Mouse (Mus musculus): ENCODE results near the gene Dlg4.

Gene Dlg4

DNA sequence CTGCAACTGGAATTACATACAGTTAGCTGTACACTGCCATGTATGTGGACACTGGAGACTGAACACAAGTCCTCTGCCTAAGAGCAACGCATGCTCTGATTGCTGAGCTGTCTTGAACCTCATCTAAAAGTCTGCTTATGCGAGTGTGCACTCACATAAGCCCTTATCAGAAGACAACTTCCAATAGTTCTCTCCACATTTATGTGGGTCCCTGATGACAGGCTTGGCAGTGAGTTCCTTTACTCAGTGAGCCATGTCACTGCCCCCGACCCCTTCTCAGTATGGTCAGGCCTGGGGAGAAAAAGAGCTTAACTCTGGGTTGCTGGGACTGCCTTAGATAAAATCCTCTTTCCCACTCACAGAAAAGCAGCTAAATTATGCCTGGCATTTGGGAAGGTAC, at the start of gene Dlg4:
Gene Dlg4, plus strand, starts transcription at position 274 of the 400 bp plus-strand sequence.
- no peak for DNase-seq (ENCODE audit: low spot score)

- DNase-seq (ENCODE audit: low spot score) = no peak
These were observed 47.9 kb upstream of the Dlg4 start for GRCm38 (mm10) chr11:69968793-69969192.

DNA sequence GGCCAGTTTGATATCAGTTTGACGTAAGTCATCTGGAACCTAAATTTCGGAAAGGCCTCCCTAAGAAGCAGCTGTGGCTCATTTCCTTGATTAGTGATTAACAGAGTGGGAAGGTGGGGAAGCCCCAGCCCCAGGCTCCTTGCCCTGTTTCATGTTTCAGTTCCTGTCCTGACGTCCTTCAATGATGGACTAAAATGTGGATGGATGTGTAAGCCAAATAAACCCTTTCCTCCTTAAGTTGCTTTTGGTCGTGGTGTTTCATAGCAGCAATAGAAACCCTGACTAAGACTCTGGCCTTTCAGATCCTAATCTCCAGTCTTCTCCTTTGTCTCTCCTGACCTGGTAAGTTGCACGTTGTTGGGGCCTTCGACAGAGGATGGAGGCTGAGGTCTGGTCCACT, 46.5 kb upstream of the Dlg4 start:
- no peak for DNase-seq (ENCODE audit: low spot score)

DNA sequence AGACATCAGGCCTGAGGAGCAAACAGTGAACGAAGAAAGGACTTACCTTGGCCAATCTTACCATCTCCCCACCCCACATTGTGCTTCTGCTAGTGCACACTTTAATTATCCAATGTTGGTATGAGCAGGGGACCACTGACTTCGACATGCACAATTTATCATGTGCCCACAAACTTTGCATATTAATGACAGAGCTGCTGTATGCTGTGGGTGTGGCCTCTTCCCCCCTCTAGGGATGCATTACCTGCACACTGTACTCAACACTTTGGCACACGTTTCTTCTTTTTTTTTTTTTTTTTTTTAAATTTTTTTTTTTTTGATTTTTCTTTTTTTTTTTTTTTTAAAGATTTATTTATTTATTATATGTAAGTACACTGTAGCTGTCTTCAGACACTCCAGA, 46.0 kb upstream of the Dlg4 start:
- DNase-seq (ENCODE audit: low spot score) = no peak

DNA sequence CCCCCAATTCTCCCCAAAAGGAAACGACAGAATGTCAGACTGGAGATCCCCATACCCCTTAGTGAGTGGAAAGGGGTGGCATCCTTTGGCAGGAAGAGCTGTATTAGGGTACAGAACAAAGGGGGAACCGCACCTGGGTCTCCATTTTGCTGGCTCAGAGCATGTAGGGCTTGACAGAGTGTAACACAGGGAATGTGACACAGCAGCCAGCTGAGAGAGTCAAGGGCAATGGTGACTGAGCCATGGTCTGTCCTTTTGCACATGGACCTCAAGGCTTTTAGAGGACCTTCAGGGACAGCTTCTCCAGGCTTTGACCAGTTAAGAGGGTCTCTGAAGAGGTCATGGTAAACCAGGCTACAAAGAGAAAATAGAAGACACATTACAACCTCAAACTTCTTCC, 41.8 kb upstream of the Dlg4 start:
- DNase-seq (ENCODE audit: low spot score) = no peak

GRCm38 (mm10) chr11:69976271-69976670, 40.5 kb upstream of the Dlg4 start:
- DNase-seq (ENCODE audit: low spot score) = no peak

DNA sequence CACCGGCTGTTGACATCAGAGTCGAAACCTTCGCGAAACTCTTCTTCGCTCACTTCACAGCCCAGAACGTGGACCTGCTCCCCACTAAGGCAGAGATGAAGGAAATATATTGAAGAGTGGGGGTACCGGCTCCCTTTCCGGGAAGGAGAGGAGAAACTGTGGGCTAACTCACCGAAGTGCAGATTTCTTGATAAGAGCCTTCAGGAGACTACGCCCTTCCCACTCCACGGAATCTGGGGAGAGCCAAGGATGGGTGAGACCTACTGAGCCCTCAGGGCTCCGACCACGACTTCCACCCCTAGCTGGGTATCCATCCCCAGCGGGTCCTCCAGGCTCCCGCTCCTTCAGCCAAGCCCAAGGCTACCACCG, 36.9 kb upstream of the Dlg4 start:
- no peak for DNase-seq (ENCODE audit: low spot score)

DNA sequence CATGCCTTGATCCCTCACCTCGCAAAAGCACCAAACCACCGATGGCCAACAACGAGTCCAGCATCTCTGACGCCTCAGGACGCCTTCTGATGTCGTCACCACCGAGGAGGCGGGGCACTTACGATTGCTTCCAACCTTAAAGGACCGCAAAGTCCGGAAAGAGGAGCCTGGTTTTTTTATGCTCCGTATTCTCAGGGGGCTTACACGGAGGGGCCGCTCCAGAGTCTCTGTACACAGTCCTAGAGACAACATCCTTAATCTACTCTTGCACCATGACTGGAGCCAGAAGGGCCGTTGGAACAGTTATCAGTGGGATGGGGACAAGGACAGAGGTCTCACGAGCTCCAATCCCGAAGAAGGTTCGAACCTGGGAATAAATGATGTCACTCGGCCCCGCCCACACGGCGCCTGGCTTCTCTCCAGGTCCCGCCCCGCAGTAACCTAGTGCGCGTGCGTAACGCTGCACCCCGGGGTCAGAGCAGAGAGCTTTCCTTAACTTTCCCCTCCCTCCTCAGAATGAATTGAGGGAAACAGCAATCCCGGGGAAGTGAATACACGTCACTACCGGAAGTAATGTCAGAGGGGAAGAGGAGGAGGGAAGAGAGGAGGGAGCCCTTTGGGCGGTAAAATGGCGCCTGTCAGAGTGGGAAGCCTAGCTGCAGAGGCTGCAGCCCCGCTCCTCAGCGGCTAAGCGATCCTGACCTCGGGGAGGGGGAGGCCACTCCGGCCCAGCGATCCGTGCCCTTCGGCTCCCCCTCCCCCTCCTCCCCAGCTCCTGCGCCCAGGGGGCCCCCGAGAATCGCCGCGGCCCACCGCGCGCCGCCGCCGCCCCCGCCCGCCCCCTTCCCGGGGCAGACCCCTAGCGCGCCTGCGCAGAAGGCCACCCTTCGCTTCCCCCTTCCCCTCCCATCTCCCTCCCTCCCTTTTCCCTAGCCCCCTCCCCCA, 36.3 kb upstream of the Dlg4 start:
- peak; percentile 99 for DNase-seq (ENCODE audit: low spot score)

DNA sequence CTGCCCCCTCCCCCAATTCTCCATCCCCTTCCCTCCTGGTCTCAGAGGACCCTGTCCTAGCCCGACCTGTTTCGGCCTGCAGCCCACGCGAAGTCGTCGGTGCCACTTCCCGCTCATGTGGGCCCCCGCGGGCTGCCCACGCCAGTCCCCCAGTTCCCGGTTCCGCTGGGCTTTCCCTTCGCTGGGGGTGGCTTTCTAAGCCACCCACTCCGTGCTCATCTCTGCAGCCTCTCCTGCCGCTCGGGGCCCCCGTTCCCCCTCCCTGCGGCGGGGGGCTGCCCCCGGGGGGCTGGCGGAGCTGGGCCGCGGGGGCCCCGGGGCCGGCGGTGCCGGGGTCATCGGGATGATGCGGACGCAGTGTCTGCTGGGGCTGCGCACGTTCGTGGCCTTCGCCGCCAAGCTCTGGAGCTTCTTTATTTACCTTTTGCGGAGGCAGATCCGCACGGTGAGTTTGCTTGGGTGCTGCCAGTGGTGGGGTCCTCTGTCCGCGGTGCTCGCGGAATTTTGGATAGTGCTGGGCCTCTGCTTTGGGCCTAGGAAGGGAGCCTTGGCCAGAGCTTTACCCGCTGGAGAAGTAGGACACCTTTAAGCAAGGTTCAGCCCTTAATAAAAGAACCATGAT, 35.5 kb upstream of the Dlg4 start, which contains the start of gene Ctdnep1:
Gene Ctdnep1, plus strand, starts transcription at position 16 of the 622 bp plus-strand sequence.
- no peak for DNase-seq (ENCODE audit: low spot score)

GRCm38 (mm10) chr11:69982225-69982624, 34.5 kb upstream of the Dlg4 start, which contains the start of gene Elp5:
Gene Elp5, minus strand, starts transcription at chr11:69982517.
- DNase-seq (ENCODE audit: low spot score) = no peak

DNA sequence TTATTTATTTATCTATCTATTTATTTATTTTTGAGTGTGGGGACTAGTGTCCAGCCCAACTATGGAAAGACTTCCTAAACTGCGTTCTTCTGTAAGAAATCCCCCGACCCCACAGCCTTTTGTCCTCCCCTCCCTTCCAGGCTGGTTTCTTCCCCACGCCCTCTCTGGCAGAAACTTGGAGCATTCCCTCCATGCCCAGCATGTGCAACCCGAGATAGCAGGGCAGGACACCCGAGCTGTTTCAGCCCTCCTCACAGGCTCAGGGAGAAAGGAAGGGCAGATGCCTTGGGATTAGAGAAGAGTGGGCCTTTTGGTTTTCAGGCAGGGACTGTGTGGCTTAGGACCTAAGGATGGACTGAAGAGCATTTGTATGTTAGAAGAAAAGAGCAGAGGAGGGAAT, 33.9 kb upstream of the Dlg4 start:
- no peak for DNase-seq (ENCODE audit: low spot score)

DNA sequence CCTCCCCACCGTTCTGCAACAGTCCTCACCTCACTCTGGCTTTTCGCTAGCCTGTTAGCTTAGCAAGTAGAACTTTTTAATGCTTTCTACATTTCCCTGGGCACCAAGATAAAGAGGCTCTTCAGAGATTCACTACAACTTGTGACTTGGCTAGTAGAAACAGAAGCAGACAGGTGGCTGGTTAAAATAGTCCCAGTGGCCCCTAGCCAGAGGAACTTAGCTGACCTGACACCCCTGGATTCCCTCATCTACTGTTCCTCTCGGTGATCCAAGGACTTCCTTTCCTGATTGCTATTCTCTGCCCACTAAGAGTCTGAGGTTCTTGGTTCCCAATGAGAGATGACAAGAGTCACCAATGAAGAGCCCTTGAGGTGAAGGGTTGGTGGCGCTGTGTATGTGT, 33.4 kb upstream of the Dlg4 start:
- no peak for DNase-seq (ENCODE audit: low spot score)

DNA sequence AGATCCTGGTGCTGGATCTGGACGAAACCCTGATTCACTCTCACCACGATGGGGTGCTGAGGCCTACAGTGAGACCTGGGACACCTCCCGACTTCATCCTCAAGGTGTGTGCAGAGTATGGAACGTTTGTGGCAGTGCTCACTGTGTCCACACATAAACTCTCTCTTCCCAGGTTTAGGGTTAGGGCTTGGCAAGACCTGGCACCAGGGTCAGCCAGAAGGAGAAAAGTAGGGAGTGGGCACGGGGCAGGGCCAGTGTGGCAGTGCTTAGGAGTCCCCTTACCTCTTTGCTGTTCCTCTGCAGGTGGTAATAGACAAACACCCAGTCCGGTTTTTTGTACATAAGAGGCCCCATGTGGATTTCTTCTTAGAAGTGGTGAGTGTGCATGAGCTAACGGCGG, 32.3 kb upstream of the Dlg4 start:
- DNase-seq (ENCODE audit: low spot score) = no peak

DNA sequence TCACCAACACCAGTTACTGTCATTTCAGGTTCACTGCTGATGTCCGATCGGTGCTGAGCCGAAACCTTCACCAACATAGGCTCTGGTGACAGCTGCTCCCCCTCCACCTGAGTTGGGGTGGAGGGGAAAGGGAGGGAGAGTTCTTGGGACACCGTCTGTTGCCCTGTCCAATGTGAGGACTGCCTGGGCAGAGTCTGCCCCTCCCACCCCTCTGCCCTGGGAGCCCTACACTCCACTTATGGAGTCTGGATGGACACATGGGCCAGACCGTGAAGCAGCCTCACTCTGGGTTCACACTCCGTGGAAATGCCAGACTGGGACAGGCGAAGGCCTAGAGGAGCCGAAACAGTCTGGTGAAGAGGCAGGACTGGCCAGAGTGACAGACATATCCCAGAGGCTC, 26.8 kb upstream of the Dlg4 start:
- DNase-seq (ENCODE audit: low spot score) = no peak

DNA sequence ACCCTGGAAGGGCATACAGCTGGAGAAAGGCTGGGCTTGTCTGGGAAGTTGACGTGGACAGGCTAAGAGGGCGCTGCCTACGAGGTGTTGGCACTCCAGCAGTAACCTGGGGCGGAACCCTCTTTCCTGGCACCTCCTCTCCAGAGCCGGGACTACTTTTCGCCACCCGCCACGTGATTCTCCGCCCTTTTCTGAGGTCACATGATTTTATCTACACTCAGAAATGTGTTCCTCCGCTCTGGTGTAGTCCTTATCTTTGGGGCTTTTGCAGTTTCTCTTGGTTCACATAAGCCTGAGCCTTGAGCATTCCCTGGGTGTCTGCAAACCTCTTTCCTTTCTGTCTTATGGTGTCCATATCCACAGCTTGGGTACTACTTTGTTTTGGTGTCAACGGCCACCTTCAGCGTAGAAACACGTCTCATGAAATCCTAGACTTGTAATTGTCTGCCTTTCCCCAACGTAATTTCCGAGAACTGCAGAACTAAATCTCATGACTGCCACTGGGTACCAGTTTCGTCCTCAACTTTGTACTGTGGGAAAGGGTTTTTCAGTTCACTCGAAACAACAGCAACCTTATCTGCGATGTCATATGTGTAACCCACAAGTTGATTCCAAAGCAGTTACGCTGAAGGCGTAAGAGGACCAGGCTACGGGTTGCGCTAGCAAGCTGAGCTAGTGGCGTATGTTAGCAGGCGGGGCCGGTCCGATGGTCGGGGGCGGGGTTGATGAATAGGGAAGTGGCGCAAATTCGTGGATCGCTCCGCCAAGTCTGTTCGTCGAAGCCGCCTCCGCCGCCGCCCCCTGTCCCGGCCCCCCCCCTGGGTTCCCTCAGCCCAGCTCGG, 25.7 kb upstream of the Dlg4 start, which contains the start of gene Gabarap:
Gene Gabarap, plus strand, starts transcription at position 294 of the 842 bp plus-strand sequence.
- DNase-seq (ENCODE audit: low spot score) = peak; percentile 98

DNA sequence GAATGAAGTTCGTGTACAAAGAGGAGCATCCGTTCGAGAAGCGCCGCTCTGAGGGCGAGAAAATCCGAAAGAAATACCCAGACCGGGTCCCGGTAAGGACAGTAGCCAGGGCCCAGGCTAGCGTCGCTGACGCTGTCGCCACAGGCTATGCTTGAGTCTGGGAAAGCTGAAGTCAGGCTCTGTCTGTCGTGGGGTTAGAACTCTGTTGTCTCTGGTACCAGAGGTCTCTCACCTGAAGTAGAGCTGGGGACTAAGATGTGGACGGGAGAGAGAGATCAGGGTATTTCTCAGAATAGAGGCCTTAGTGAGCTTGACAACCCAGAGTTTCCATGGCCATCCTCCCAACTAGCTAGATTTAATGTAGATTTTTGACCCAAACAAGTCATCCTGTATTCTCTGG, 25.0 kb upstream of the Dlg4 start:
- DNase-seq (ENCODE audit: low spot score) = no peak

DNA sequence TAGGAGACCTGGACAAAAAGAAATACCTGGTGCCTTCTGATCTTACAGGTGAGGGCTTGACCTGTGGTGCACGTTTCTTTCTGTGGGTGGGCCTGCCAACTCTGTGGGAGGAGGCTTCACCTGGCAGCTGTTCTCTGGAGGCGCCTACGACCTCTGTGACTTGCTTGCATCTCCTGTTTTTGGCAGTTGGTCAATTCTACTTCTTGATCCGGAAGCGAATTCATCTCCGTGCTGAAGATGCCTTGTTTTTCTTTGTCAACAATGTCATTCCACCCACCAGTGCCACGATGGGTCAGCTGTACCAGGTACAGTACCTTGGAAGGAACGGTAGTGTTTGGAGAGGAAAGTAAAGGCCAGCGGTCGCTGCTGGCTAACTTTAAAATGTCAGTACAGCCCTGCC, 24.3 kb upstream of the Dlg4 start:
- DNase-seq (ENCODE audit: low spot score) = no peak

GRCm38 (mm10) chr11:69992932-69993331, 23.8 kb upstream of the Dlg4 start:
- no peak for DNase-seq (ENCODE audit: low spot score)

GRCm38 (mm10) chr11:69994401-69995090, 22.2 kb upstream of the Dlg4 start:
- DNase-seq (ENCODE audit: low spot score) = no peak

DNA sequence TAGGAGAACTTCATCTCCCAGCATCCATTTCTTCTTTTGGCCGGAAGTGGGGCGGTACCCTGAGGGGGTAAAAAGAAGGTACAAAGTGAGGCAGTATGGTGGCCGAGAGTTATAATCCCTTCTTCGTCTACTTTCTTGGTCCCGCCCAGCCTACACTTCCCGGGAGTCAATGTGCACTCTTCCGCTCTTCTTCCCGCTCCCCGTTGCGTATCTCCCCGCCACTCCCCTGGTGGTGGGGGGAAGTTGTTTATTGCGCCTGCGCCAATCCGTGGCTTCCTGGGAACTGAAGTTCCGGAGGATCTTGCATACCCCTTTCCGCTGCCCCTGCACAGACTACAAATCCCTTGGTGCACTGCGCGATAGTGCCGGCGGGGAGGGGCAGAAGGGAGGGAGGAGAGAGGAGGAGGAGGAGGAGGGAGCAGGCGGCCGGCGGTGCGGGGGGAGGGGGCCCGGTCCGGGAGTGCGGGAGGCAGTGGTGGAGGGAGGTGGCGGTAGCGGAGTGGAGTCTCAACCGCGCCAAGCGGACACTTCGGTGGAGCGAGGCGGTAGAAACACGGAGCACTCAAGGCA, 21.3 kb upstream of the Dlg4 start, which contains the start of gene Phf23:
Gene Phf23, plus strand, starts transcription at position 387 of the 570 bp plus-strand sequence.
- peak; percentile 91 for DNase-seq (ENCODE audit: low spot score)

Data from layer of hippocampus, adult 9-10 months (tissue).